Mouse (Mus musculus): ENCODE data around the gene Dnaja3. TPM values are rescaled to one million over a fixed set of nuclear protein-coding genes. Genes with fewer than 3 reads are reported as not detected.

The Dnaja3 gene
- polyA plus RNA-seq, 1 experiment from 2014 or later = 78.3 TPM

DNA sequence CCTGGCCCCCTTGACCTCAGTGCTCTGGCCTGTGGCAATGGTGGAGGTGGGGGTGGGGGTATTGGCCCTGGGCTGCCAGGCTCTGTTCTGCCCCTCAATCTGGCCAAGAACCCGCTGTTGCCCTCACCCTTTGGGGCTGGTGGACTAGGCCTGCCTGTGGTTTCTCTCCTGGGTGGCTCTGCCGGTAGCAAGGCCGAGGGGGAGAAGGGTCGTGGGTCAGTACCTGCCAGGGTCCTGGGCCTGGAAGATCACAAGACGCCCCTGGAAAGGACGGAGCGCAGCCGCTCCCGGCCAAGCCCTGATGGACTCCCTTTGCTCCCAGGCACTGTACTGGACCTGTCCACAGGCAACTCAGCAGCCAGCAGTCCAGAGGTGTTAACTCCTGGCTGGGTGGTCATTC lies 26.1 kb upstream of the Dnaja3 start:
- DNase-seq (ENCODE audit: low spot score) = no peak
- no peak overlapping the region for H3K4me3 ChIP-seq
- no peak overlapping the region for H3K27ac ChIP-seq
- 0 out of 2 replicates have a peak, but pooled peaks cover 5% of the 10 kb centered on the region for H3K4me1 ChIP-seq
- 90% methylated on average over 9 of the region's 9 CpGs for WGBS
- peaks cover 94% of the 10 kb centered on the region for H3K36me3 ChIP-seq
- no peaks in the 10 kb centered on the region for H3K9me3 ChIP-seq
- H3K27me3 ChIP-seq (ENCODE audit: insufficient read depth, poor library complexity, severe bottlenecking) = no peaks in the 10 kb centered on the region

DNA sequence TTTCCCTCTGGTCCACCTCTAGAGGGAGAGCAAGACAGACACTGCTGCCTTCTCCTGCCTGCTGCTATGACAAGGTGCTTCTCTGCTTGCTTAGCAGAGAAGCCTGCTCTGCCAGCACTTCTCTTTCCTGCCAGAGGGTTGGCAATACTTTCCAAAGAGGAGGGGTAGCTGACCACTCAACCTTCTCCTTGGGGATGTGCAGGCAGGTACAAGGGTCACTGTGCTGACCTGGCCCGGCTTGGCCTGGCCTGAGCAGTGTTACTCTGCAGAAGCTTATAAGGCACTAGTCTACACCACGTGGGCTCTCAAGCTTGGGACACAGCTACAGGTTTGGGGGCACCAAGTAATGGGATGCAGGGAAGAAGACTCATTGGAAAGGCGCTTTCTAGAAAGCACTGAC lies 25.1 kb upstream of the Dnaja3 start:
- no peak for DNase-seq (ENCODE audit: low spot score)
- no peak overlapping the region for H3K27ac ChIP-seq
- no peaks in the 10 kb centered on the region for H3K9me3 ChIP-seq
- H3K27me3 ChIP-seq (ENCODE audit: insufficient read depth, poor library complexity, severe bottlenecking) = no peaks in the 10 kb centered on the region
- H3K4me1 ChIP-seq = 0 out of 2 replicates have a peak, but pooled peaks cover 5% of the 10 kb centered on the region
- no peak overlapping the region for H3K4me3 ChIP-seq
- whole genome bisulfite sequencing = 92% methylated on average over 3 of the region's 3 CpGs
- peaks cover 91% of the 10 kb centered on the region for H3K36me3 ChIP-seq

GRCm38 (mm10) chr16:4615297-4615696 lies 24.5 kb upstream of the Dnaja3 start:
- Histone ChIP-seq H3K4me1 (0 out of 2 replicates have a peak, but pooled peaks cover 5% of the 10 kb centered on the region), H3K27ac (no peak overlapping the region), H3K36me3 (peaks cover 88% of the 10 kb centered on the region), H3K27me3 (ENCODE audit: insufficient read depth, poor library complexity, severe bottlenecking) (no peaks in the 10 kb centered on the region), H3K4me3 (no peak overlapping the region), H3K9me3 (no peaks in the 10 kb centered on the region)
- no peak for DNase-seq (ENCODE audit: low spot score)
- WGBS = 91% methylated on average over 1 of the region's 1 CpGs

- no peak for DNase-seq (ENCODE audit: low spot score)
- no peaks in the 10 kb centered on the region for H3K27me3 ChIP-seq (ENCODE audit: insufficient read depth, poor library complexity, severe bottlenecking)
- H3K4me1 ChIP-seq = peaks cover 9% of the 10 kb centered on the region; the same call in 1 of the 2 replicates
- 82% methylated on average over 4 of the region's 4 CpGs for WGBS
- H3K9me3 ChIP-seq = no peaks in the 10 kb centered on the region
- H3K27ac ChIP-seq = no peak overlapping the region
- no peak overlapping the region for H3K4me3 ChIP-seq
- H3K36me3 ChIP-seq = peaks cover 74% of the 10 kb centered on the region
These were observed 23.0 kb upstream of the Dnaja3 start for GRCm38 (mm10) chr16:4616829-4617228.

DNA sequence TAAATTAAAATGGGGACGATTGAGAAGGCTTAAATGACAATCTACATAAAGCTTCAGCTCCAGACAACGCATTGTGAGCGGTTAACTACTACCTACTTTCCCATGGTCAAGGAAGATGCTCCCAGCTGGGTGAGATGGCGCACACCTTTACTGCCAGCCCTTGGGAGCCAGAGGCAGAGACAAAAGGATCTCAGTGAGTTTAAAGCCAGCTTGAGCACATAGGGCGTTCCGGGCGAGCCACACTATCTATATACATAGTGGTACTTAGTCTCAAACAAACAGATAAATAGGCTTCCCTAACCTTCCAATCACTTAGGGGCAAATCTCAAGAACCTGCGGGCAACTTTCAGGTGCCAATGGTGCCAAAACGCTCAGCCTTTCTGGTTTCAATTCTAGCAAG lies 15.7 kb upstream of the Dnaja3 start:
- 21% methylated on average over 9 of the region's 9 CpGs for WGBS
- no peaks in the 10 kb centered on the region for H3K27me3 ChIP-seq (ENCODE audit: insufficient read depth, poor library complexity, severe bottlenecking)
- no peaks in the 10 kb centered on the region for H3K9me3 ChIP-seq
- peak overlapping the region; percentile 93 for H3K27ac ChIP-seq
- no peak for DNase-seq (ENCODE audit: low spot score)
- H3K4me3 ChIP-seq = peak overlapping the region; percentile 87
- peaks cover 29% of the 10 kb centered on the region for H3K4me1 ChIP-seq
- H3K36me3 ChIP-seq = peaks cover 13% of the 10 kb centered on the region

- Histone ChIP-seq H3K27ac (peak within 1 kb of the TSS; percentile 93), H3K9me3 (no peaks in the 10 kb centered on the region), H3K27me3 (ENCODE audit: insufficient read depth, poor library complexity, severe bottlenecking) (no peaks in the 10 kb centered on the region), H3K4me1 (peaks cover 29% of the 10 kb centered on the region), H3K4me3 (peak within 1 kb of the TSS; percentile 87), H3K36me3 (peaks cover 10% of the 10 kb centered on the region)
- DNase-seq (ENCODE audit: low spot score) = peak; percentile 97
- WGBS = under 1% methylated on average over 56 of the region's 56 CpGs
These were observed 15.2 kb upstream of the Dnaja3 start, which contains the start of gene Pam16 for GRCm38 (mm10) chr16:4624481-4625110. Gene Pam16 (minus strand): TSS chr16:4624988.

DNA sequence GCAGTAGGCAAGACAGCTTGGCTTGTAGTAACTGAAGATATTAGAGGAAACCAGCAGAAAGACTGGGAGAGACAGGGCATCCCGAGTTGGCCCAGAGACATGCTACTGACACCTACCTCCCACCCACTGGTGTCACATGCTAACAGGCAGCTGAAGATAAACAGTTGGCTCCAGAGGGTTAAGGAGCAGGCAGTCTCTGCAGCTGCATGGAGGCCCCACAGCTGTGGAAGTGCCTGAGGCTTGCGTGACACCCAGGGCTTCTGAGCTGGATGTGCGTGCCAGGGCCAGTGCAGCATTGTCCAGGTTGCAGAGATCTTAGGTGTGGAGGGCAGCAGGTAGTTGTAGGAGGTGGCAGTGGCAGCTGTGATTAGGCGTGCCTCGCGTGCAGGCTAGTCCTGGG lies 12.7 kb upstream of the Dnaja3 start:
- peaks cover 27% of the 10 kb centered on the region for H3K4me1 ChIP-seq
- DNase-seq (ENCODE audit: low spot score) = no peak
- H3K27me3 ChIP-seq (ENCODE audit: insufficient read depth, poor library complexity, severe bottlenecking) = no peaks in the 10 kb centered on the region
- peak overlapping the region; percentile 39; the same call in 1 of the 2 replicates for H3K27ac ChIP-seq
- no peak overlapping the region for H3K4me3 ChIP-seq
- peaks cover 17% of the 10 kb centered on the region for H3K36me3 ChIP-seq
- 68% methylated on average over 6 of the region's 6 CpGs for WGBS
- no peaks in the 10 kb centered on the region for H3K9me3 ChIP-seq

DNA sequence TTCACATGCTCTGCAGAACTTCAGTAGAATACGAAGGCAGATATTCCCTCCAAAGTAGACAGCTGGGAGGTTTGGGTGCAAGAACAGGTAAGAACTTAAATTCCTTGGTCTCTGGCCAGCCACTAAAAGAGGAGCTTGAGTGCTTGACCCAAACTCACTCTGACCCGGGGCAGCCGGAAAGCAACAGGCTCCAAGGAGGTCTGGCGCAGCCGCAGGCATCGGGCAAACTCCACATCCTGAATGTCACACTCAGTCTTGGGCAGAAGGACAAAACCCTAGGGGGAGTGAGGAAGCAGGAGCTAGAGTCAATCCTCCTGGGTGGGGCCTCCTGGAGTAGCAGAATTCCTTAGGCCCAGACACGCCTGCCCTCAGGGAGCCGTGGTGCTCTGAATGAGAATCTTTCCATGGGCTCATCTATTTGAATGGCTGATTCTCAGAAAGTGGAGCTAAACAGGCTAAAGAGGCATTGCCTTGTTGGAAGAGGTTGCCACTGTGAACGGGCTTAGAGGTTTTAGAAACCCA lies 10.8 kb upstream of the Dnaja3 start:
- Histone ChIP-seq H3K9me3 (no peaks in the 10 kb centered on the region), H3K36me3 (peaks cover 32% of the 10 kb centered on the region), H3K4me3 (no peak overlapping the region), H3K27ac (no peak overlapping the region), H3K27me3 (ENCODE audit: insufficient read depth, poor library complexity, severe bottlenecking) (no peaks in the 10 kb centered on the region), H3K4me1 (peaks cover 16% of the 10 kb centered on the region)
- DNase-seq (ENCODE audit: low spot score) = no peak
- WGBS = 93% methylated on average over 9 of the region's 9 CpGs

DNA sequence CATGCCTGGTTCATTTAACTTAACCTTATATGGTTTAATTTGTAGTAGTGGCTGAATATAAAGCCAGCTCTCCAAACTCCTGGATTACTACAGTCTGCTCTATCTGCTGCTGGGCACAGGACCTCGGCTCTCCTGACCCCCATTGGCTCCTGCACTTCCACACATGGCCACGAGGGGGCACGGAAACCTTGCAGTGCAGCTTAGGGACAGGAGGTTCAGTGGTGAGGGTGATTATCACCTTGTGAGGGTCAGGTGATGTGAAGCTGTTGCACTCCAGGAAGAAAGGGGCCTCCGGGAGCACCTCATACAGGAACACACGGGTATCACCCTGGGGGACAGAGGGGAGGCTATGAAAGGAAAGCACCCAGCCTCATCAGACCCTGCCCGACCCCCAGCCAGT lies 9.8 kb upstream of the Dnaja3 start:
- H3K4me3 ChIP-seq = no peak overlapping the region
- no peaks in the 10 kb centered on the region for H3K9me3 ChIP-seq
- peak; percentile 90 for DNase-seq (ENCODE audit: low spot score)
- no peaks in the 10 kb centered on the region for H3K27me3 ChIP-seq (ENCODE audit: insufficient read depth, poor library complexity, severe bottlenecking)
- 17% methylated on average over 6 of the region's 6 CpGs for WGBS
- H3K4me1 ChIP-seq = peaks cover 21% of the 10 kb centered on the region
- no peak overlapping the region; the same call in 1 of the 2 replicates for H3K27ac ChIP-seq
- H3K36me3 ChIP-seq = peaks cover 41% of the 10 kb centered on the region

GRCm38 (mm10) chr16:4632050-4632449 lies 7.7 kb upstream of the Dnaja3 start:
- 0 out of 2 replicates have a peak overlapping the region, but pooled peaks have one; percentile 9 for H3K27ac ChIP-seq
- no peaks in the 10 kb centered on the region for H3K27me3 ChIP-seq (ENCODE audit: insufficient read depth, poor library complexity, severe bottlenecking)
- H3K36me3 ChIP-seq = peaks cover 38% of the 10 kb centered on the region
- no peaks in the 10 kb centered on the region for H3K9me3 ChIP-seq
- no peak overlapping the region for H3K4me3 ChIP-seq
- DNase-seq (ENCODE audit: low spot score) = no peak
- 44% methylated on average over 7 of the region's 7 CpGs for WGBS
- peaks cover 31% of the 10 kb centered on the region for H3K4me1 ChIP-seq

DNA sequence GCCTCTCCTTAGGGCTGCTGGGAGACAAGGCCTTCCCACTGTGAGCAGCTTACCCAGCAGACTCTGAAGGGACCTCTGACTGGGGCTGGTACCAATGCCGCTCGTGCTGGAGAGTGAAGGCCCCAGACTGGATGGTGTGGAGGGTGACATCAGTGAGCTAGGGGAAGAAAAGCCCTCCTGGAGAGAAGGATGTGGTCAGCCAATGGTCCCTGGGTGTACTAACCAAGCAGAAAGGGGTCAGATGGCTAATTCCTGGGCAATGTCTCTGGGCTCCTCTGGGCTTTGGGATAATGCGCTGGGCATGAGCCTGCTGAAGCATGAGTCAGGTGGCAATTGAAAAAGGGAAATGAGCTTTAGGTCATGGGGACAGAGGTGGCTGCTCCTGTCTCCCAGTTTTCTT lies 6.1 kb upstream of the Dnaja3 start:
- Histone ChIP-seq H3K9me3 (no peaks in the 10 kb centered on the region), H3K4me1 (peaks cover 27% of the 10 kb centered on the region), H3K4me3 (no peak overlapping the region), H3K36me3 (peaks cover 33% of the 10 kb centered on the region), H3K27me3 (ENCODE audit: insufficient read depth, poor library complexity, severe bottlenecking) (no peaks in the 10 kb centered on the region), H3K27ac (no peak overlapping the region)
- 90% methylated on average over 3 of the region's 3 CpGs for WGBS
- no peak for DNase-seq (ENCODE audit: low spot score)

DNA sequence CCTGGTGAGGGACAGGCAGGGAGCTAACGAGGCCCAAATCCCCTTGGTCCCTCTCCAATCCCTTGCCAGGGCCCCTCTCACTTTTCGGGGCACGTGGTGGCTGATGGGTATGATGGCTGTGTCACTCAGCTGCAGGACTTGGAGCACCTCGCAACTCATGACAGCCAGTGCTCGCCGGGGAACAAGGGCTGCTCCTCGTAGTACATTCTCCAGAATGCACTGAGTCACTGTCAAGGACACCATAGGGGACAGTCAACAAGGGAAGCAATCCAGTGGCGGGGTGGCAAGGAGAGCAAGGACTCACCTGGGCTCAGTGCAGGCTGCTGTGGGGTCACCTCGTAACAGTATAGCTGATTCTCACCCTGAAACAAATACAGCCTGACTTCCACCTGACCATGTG lies 5.1 kb upstream of the Dnaja3 start:
- DNase-seq (ENCODE audit: low spot score) = no peak
- WGBS = 66% methylated on average over 9 of the region's 9 CpGs
- Histone ChIP-seq H3K4me1 (peaks cover 36% of the 10 kb centered on the region), H3K27ac (peak overlapping the region; percentile 66), H3K9me3 (no peaks in the 10 kb centered on the region), H3K36me3 (peaks cover 33% of the 10 kb centered on the region), H3K27me3 (ENCODE audit: insufficient read depth, poor library complexity, severe bottlenecking) (no peaks in the 10 kb centered on the region), H3K4me3 (no peak overlapping the region)

DNA sequence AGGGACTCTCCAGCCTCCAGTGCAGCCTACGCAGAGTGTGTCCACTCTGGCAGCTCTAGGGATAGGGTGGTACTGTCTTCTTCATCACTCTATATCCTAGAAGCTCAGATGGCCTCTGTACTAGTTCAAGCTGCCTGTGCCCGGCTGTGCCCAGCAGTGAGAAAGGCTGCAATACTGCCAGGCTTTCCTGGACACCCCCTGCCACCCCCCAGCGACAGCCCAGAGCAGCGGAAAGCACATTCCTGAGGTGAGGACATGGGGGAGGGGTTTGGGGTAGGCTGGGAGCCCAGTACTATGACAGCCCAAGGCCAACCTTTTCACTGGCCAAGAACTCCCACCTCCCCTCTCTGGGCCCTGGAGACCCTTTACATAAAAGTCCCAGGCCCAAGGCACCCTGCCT lies 4.0 kb upstream of the Dnaja3 start:
- Histone ChIP-seq H3K27ac (peak overlapping the region; percentile 59; the same call in 1 of the 2 replicates), H3K4me1 (peaks cover 40% of the 10 kb centered on the region), H3K9me3 (no peaks in the 10 kb centered on the region), H3K4me3 (no peak overlapping the region), H3K27me3 (ENCODE audit: insufficient read depth, poor library complexity, severe bottlenecking) (no peaks in the 10 kb centered on the region), H3K36me3 (peaks cover 33% of the 10 kb centered on the region)
- 67% methylated on average over 4 of the region's 4 CpGs for WGBS
- DNase-seq (ENCODE audit: low spot score) = no peak

Measured in heart, embryonic 10.5 days (tissue).